Mouse (Mus musculus): ENCODE results near the gene Rpn2.

Rpn2 gene

DNA sequence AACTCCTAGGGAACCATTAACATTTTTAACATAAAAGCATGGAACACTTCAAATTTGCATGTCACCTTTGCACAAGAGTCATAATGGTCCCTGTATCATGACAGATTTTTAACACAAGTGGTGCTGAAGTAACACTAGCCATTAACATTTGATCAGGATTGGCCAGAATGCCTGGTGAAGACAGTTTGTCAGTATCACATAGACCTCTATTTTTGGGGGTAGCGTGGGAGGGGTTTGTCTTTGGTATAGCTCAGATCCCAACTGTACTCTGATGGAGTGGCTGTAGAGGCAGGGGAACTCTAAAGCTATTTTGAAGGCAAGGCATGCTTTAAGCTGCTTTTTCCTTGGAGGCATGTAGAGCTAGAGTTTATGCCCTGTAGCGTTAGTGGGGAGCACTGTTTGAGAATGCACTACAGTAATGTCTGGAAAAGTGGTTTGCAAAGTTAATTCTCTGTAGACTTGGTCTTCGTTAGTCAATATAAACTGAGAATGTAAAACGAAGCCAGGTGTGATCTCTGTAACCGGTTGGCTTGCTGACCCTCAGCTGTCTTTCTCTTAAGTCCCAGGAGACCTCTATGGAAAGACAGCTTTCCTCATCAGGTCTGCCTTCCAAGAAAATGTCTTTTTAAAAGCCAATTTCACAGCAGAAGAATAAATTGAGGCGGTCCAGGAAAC, 32.3 kb downstream of the Rpn2 start:
- no peak for DNase-seq

DNA sequence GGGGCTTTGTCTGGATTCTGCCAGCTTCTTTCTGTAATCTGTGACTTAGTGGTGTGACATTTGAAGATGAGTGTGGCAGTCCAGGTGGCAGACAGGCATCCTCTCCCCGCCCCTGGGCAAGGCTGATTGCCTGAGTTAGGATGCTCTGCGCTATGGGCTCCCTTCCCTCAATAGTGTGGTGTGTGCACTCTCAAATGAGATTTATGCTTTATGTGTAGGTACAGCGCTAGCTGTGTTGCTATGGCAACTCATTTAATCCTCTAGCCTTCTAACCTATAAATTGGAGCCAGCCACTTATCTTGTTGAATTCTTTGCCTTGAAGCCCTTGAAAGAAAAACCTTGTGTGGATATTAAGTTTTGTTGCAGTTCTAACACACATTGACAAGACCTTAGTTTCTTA, 34.9 kb downstream of the Rpn2 start:
- DNase-seq, result no peak

DNA sequence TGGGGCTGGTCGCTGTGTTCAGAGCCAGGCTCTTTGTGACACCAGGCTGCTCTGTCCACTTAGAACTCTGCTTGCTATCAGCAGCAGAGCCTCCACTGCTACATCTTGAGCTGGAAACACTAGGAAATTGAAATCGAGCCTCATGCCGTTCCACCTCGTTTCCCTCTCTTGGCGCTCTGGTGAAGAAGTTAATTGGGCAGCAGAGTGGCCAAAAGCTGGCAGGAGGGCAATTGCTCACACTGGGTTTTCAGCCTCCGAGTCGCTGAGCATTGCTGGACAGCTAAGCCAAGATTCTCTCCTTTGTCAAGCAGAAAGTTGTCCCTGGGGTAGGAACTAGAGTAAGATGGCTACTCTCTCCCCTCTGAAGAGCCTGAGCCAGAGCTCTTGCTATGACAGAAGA, 35.5 kb downstream of the Rpn2 start:
- DNase-seq, result no peak

DNA sequence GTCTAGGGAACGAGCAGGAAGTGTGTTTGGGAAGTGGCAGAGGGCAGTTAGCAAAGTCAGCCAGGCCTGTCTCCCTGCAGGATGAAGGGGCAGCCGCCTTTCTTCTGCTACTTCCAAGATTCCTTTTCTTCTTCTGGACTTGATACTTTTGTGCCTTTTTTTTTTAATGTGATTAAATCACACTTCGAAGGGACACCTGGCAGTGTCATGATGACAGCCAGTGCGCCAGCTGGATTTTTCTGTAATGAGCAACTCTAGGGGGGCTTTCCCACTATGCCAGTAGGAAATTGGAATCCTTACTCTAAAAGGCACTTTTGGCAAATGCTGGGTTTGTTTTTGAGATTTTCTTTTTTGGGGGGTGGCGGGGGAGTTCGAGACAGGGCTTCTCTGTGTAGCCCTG, 36.7 kb downstream of the Rpn2 start:
- no peak for DNase-seq

DNA sequence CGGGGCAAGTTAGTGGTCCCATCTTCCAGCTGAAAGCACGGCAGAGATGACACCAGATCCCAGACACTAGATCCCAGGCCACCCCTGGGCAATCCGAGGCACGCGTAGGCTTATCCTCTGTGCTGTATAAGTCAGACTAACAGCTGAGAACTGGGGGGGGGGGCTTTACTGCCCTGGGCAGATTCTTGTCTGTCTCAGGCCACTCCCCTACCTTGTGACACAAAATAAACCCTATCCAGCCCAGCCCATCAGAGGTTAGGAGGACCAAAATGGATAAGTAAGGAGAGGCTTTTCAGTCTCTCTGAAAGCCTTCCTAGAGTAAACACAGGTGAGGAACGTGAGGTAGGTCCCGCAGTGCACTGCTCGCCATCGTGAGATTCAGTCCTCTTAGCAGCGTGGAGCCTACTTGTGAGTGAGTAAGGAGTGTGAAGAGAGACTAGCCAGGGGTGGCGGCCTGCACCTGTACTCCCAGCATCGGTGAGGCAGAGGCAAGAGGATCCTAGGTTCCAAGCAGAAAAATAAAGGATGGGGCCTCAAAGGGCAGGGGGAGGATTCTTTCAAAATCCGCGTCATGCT, 37.6 kb downstream of the Rpn2 start:
- no peak for DNase-seq

DNA sequence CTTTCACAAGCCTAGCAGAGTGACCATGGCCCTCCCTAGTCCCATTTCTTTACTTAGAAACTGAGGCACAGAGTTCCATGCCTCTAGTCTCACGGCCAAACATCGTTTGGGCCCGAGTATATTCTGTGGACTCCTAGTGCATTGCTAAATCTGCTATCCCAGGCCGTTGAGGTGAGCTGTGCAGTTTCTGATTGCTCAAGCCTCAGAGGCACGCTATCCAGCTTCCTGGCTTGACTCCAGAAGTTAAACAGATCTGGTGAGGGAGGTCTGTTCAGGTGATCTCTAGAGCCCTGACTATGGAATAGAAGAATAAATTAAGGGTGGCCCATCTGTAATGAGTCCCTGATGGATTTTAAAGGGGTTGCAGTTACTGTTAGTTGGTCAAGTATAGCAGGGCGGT, 38.4 kb downstream of the Rpn2 start:
- DNase-seq, result no peak

DNA sequence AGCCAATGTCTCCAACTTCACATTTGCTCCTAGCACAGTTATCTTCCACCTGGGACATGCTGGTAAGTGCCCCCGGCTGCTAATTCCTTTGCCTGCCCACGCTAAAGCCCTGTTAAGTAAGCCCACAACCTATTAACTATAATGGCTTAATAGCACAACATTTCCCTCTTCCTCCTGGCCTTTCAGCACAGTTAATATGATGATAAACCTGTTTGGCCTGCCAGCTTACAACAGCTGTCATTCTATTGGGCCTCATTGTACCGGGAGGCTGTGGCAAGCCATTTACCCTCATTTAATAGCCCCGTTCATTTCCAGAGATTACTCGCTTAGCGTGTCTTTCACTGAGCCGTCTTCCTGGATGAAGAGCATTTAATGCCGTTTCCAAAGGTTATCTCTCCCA, 41.3 kb downstream of the Rpn2 start:
- DNase-seq, result no peak

DNA sequence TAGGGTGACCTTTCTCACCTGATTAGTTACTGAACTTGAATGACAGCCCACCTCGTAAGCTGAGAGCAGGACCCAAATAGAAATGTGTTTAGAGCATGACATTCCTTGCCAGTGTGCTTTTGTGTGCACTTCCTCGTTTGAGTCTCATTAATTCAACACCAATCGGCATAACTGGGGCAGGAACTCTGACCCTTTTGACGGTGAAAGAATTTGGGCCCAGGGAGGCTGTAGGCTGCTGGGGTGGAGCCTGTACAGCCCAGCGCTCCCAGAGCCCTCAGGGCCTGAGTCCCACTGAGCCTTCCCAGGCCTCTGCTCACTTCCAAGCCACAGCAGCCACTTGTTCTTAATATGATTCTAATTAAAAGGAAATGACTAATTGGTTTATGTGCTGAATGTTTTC, 42.1 kb downstream of the Rpn2 start:
- DNase-seq, result no peak

DNA sequence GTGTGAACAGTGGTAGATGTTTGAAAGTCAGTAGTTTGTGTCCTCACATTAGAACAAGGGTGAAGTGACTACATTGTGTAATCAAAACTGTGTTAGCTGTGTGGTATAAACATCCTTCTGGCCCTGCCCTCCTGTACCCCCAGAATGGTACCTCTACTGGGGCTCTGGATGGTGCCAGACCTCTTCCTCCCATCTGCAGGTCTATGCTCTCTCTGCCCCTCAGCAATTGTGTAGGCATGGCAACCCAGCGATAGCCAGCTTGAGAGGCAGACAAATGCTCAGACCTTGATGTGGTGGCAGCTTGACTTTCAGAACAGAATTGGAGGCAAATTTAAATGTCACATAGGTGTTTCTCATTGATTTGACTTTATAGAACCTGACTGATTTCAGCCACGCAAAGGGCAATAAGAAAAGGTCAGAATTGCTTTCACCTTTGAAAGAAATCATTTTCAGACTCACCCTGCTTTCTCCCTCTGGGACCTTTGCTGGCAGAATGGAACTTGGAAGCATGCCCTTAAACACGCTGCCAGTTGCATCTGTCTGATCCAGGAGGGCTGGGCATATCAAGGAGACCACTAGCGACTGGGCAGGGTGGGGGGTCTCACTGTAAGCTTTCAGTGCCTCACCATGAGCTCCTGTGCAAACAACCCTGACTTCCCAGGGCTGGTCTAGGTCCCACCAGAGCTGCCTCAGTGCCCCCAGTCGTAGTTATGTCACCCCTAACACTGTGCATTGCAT, 43.4 kb downstream of the Rpn2 start:
- no peak for DNase-seq

DNA sequence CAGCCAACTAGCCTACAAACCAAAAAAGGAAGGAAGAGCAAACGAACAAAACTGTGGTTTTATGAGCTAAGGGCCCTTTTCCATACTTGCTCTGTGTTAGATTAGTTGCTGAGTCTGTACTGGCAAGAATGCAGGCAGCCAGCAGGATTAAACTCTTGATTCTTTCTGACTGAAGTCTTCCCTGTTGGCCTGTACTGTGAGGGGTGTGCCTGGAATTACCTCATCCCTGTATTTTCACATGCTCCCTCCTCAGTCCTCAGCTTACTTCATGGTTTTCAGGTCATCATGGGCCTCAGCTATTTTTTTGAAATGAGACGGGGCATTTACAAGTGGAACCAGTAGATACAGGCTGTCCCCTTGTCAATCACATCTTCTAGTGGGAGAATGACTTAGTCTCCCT, 46.4 kb downstream of the Rpn2 start:
- DNase-seq, result no peak

DNA sequence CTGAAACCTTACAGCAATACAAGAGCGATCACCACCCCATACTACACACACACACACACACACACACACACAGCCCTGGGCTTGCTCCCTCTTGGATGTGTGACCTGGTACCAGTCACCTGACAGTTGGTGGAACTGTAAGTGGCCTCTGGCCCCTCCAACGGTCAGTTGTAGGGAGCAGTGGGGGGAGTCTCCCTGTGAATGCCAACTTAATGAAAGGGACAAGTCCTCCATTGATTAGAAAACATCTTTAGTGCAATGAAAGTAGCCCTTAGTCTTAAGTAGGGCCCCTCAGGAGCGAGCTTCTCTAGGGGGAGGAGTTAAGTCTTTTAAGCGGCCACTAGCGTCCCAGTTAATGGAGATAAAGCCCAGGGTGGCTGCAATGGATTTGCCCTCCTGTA, 49.3 kb downstream of the Rpn2 start:
- no peak for DNase-seq

DNA sequence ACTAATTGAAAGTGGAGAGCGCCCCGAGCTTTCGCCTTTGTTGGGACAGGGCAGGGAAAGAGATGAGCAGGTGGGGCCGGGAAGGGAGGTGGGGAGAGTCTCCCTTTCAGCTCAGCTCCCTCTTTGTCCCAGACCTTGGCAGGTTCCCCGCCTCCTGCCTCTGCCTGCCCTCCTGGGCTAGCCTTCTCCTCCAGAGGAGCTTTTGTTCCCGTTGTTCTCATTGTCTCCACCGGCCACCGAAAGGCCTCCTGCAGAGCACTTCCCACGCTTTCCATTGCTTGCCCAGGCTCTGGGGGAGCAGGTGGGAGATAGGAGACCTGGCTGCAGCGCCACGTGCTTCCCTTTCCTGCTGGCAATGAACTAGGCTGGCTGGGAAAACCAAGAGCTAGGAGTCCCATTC, 49.8 kb downstream of the Rpn2 start:
- DNase-seq, result no peak

DNA sequence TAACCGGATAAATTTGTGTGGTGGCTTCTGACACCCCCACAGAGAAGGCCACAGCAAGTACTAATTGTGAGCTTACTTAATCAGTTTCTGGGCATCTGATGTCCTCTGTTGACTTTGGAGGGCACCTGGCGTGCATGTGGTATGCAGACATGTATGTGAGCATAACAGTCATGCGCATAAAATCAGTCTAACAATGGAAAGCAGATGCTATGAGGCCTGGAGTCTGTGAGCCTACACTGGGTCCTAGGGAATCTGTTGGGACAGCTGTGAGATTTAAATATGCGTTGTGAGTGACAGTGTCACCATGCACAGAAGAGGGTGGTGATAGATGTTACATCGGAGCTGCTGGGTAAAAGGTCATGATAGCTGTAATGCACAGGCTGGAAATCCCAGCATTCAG, 53.2 kb downstream of the Rpn2 start:
- no peak for DNase-seq

DNA sequence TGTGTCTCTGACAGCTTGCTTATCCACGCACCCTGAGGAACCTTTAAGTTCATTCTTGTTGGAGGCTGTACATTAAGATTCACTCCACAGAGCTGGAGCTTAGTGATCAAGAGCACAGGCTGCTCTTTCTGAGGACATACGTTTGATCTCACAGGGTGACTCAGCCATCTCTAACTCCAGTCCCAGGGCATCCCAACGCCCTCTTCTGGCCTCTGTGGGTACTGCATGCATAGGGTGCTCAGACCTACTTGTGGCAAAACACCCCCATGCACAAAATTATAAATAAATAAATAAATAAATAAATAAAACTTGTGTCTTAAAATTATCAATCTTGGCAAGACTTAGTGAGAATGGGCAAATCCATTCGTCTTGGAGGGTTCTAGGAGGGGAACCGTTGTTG, 59.8 kb downstream of the Rpn2 start:
- peak in 1 of 2 experiments; percentile 12 for DNase-seq

DNA sequence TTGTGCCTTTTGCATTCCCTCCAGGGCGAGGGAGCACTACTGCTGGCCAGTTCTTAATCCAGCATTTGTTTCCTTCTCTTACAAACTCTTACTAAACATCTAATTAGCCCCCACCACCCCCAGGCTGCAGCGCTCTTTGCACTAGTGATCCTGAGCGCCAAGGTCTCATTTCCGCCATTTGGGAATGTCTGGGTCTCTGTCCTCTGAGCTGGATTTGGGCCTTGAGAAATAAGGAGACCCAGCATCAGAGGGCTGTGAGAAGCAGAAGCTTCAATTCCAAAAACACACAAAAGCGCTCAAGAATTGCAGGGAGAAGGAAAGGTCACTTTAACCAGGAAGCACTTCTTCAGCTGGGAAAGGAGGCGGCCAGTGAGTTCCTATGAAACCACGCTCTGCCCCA, 60.7 kb downstream of the Rpn2 start:
- DNase-seq, result no peak

DNA sequence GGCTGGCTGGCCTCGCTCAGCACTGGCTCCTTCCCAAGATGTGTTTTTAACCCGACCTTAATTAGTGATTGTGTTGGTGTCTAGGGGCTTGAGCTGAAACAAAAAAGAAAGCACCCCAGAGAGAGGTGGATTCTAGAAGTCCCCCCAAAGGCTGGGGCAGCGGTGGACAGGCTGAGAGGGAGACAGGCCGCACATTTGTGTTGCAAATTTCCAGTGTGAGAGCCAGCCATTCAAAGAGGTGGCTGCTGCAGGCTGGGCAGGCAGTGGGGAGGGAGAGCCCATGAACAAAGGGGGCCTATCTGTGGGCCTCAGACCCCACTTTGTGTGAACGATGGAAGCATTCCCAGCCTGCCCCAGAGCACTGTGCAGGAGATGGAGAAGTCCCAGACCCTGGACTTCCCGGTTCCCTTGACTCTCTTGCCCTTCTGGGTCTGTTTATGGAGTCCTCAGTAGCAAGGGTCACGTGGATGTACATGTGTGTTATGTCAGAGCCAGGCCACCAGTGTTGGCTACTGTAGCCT, 61.5 kb downstream of the Rpn2 start:
- DNase-seq, result no peak

DNA sequence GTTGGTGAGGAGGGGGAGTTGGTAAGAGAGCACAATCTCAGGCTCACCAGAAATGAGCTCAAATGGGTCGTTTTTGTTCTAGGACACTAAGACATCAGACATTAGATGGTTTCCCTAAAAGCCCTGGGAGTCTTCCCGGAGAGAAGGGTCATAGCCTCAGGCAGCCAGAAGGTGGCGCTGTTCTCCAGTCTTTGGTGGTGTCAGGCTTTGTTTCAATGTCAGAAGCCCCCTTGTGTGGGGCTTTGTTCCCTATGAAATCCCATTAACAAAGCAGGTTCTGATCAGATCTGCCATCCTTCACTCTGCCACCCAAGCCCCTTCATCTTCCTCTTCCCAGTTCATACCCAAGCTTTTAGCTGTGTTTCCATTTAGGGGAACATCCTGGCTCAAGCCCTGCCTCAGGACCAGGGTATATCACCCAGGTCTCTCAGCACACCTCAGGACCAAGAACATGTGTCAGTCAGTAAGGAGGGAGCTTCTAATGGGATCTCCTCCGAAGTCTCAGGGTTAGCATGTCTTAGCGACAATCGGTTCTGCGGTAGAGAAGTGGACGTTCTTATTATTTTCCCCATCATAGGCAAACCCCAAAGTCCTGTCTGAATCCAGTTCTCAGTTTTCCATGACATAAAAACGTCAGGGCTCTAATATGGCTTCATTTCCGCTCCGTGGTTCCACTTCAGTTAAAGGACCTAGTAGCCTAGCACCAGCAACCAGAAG, 62.9 kb downstream of the Rpn2 start:
- peak; percentile 10 to 26 for DNase-seq

DNA sequence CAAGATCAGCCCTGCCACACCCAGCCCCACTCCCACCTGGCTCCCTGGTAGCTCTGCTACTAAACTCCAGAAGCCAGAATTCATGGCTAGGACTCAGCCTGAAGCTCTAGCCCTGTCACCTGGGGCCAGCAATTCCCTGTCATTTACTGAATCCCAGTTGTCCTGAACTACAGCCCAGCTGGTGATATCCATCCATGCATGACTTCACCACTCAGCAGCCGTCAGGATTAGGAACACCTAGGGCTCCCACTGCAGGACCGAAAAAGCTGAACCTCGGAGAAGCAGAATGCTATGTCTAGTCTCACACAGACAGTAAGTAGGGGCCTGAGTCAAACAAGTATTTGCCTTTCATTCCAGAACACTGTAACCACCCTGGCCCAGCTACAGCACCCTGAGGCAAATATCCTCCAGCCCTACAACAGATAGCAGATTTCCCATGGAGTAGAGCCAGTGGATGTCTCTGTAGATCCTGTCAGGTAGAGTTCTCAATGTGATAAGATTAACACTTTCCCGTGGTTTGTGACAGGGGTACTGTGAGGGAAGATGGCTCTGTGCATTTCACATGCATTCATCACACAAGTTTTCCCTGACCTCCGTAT, 63.6 kb downstream of the Rpn2 start:
- no peak for DNase-seq

DNA sequence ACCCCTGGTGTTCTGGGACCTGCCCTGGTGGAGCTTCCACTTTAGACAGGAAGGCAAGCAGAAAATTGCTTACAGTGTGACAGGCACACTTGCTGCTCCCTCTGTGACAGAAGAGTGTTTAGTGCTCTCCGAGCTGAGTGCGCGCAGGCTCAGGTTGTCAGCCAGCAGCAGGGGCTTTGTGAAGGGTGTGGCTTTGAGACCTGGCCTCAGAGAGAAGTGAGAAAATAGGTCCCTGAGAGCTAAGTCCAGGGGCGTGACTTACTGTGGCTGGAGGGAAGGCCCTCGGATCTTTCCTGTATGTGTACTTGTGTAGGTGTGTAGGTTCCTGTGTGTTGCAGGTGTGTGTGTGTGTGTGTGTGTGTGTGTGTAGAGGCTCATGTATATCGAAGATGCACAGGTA, 64.5 kb downstream of the Rpn2 start:
- no peak for DNase-seq

DNA sequence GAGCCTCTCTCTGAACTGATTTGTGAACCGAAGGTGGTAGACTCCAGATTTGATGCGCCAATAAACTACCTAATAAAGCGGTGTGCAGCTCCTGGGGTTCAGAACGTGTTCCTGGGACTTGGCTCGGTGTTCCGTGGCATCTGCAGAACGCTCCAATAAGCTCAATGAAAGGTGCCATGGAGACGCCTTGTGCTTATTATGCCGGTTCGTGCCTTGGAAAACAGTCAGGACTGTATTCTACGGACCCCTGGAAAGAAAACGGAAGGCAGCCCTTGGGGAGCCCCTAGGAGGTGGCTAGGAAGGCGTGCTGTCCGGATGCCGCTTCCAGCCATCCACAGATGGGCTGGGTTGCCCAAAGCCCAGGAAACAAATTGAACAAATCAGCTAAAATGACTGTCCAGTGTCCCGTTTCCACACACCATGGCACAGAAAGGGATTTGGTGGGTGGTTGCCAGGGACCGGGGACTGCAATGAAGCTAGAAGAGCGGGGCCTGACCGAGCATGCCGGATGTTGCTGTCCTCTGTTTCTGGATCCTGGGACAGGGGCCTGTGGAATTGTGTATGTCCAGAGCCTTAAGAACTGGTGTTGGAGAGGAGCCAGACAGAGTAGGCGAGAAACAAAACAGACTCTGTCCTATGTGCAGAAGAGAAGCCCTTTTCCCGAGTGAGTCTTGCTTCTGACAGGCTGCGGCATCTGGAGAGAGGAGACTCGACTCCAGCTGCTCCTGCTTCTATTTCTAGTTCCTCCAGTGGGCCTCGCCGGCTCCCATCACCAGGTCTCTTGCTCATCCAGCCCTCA, 68.7 kb downstream of the Rpn2 start, which contains the start of gene Ghrh:
Gene Ghrh (minus strand): TSS at position 146 of the 799 bp plus-strand sequence.
- no peak for DNase-seq

DNA sequence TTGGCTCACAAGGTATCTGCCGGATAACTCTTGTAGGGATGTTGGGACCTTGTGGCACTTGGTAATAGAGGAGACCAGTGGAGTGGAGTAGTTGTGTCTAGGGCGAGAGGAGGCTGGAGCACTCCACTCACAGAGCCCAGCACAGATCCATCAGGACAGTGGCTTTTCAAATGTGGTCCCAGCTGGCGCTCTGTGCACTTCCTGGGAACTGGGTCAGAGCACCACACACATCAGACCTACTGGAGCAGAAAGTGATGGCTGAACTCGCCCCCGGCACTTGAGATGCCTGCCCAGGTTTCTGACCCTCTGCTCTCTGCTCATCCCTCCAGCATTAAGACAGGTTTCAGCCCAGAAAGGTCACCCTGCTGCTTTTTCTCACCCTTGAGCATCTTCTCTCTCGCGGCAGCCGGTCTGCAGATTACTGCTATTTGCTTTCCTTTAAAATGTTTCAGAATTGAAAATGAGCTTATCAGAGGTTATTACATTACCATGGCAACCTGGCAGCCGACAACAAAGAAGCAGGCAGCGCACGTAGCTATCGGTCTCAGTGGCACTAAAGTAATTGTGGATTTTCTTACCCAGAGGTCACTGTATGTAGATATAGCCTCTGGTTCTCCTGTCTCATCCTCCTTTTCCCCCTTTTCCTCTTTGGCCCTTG, 70.4 kb downstream of the Rpn2 start:
- DNase-seq, result no peak

DNA sequence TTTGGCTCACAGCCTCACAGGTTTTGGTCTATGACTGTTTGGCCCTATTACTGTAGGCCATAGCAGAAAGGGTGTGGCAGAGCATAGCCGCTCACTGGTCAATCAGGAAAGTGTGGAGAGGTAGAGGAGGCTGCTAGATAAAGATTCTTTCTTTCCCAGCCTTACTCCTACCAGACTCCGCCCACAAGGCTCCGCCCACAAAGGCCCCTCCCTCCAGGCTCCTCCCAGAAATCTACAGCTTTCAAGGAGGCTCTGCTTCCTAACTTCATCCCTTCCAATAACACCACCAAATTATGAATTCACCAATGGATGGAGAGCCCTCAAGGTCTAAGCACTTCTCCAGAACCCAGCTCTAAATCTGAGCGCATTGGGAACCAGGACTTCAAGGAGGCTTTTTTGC, 74.4 kb downstream of the Rpn2 start:
- DNase-seq, result no peak
